Mouse (Mus musculus): ENCODE data around the gene Osr1. TPM values are rescaled to one million over a fixed set of nuclear protein-coding genes. Genes with fewer than 3 reads are reported as not detected.

Osr1 gene
- polyA plus RNA-seq, 1 experiment from 2014 or later, result 7.8 TPM

- Histone ChIP-seq H3K9ac (replicated peaks) (no peak overlapping the region), H3K4me3 (replicated peaks) (no peak overlapping the region), H3K27me3 (no peaks in the 10 kb centered on the region), H3K9me3 (no peaks in the 10 kb centered on the region), H3K36me3 (no peaks in the 10 kb centered on the region), H3K4me2 (replicated peaks) (no peak overlapping the region), H3K4me1 (replicated peaks) (peaks cover 5% of the 10 kb centered on the region; the same call in 1 of the 2 replicates), H3K27ac (no peak overlapping the region)
- no peak for ATAC-seq
- 63% methylated on average over 3 of the region's 3 CpGs for WGBS
Observed at GRCm38 (mm10) chr12:9591141-9591540, 21.2 kb downstream of the Osr1 start.

GRCm38 (mm10) chr12:9598219-9598618, 28.3 kb downstream of the Osr1 start:
- Histone ChIP-seq H3K27ac (no peak overlapping the region), H3K9me3 (no peaks in the 10 kb centered on the region), H3K36me3 (no peaks in the 10 kb centered on the region), H3K4me2 (replicated peaks) (no peak overlapping the region), H3K9ac (replicated peaks) (no peak overlapping the region), H3K4me1 (replicated peaks) (no peaks in the 10 kb centered on the region), H3K27me3 (no peaks in the 10 kb centered on the region), H3K4me3 (replicated peaks) (no peak overlapping the region)
- ATAC-seq, result no peak

Data from midbrain, embryonic 13.5 days (tissue).